Mouse (Mus musculus): ENCODE results near the gene Myo15.

GRCm38 (mm10) chr11:60475668-60476362 is 6.7 kb downstream of the Myo15 start:
- no peak for TF ChIP-seq CTCF (IDR thresholded peaks at IDR 0.05; ENCODE audit: insufficient read depth, low read depth, low read length)
- TF ChIP-seq POLR2A (IDR thresholded peaks at IDR 0.05; ENCODE audit: insufficient read depth, low read depth, low read length) = no peak
